Mouse (Mus musculus) embryonic fibroblast, embryonic 13.5 days (primary cell): ENCODE data around the gene Ccdc146. TPM values are rescaled to one million over a fixed set of nuclear protein-coding genes. Genes with fewer than 3 reads are reported as not detected.

Experiments
- H3K27ac ChIP-seq: 2 replicates; pipeline ENCODE4 v1.5.1; 2012; ENCODE audit warnings: low read length, control low read depth, inconsistent platforms; ENCODE audit not compliant: insufficient read depth
- H3K4me1 ChIP-seq: 2 replicates; pipeline ENCODE4 v1.6.1; 2011; ENCODE audit warnings: low read length; ENCODE audit not compliant: control insufficient read depth, insufficient read depth
- H3K4me3 ChIP-seq: 2 replicates; pipeline ENCODE4 v1.5.1; 2011; ENCODE audit warnings: mild to moderate bottlenecking, control low read depth, low read length; ENCODE audit not compliant: insufficient read depth
- CTCF ChIP-seq: IDR thresholded peaks from 2 replicates; pipeline ENCODE4 v1.5.1; 2011; ENCODE audit warnings: mild to moderate bottlenecking, control low read depth, low read length, moderate library complexity, borderline replicate concordance; ENCODE audit not compliant: insufficient read depth
- POLR2A ChIP-seq: IDR thresholded peaks from 2 replicates; pipeline ENCODE4 v1.6.1; 2011; ENCODE audit warnings: low read depth, mild to moderate bottlenecking, control low read depth, low read length, moderate library complexity
- polyA plus RNA-seq: library from polyadenylated mRNA; stranded (reverse); fragments of >200 nt; gene quantifications from 2 replicates; pipeline ENCODE4 v1.2.4, GENCODE M21; 2011; ENCODE audit warnings: low read depth; ENCODE audit not compliant: missing spikeins, insufficient read length

Gene Ccdc146
- polyA plus RNA-seq, result not detected in 2 replicates

DNA sequence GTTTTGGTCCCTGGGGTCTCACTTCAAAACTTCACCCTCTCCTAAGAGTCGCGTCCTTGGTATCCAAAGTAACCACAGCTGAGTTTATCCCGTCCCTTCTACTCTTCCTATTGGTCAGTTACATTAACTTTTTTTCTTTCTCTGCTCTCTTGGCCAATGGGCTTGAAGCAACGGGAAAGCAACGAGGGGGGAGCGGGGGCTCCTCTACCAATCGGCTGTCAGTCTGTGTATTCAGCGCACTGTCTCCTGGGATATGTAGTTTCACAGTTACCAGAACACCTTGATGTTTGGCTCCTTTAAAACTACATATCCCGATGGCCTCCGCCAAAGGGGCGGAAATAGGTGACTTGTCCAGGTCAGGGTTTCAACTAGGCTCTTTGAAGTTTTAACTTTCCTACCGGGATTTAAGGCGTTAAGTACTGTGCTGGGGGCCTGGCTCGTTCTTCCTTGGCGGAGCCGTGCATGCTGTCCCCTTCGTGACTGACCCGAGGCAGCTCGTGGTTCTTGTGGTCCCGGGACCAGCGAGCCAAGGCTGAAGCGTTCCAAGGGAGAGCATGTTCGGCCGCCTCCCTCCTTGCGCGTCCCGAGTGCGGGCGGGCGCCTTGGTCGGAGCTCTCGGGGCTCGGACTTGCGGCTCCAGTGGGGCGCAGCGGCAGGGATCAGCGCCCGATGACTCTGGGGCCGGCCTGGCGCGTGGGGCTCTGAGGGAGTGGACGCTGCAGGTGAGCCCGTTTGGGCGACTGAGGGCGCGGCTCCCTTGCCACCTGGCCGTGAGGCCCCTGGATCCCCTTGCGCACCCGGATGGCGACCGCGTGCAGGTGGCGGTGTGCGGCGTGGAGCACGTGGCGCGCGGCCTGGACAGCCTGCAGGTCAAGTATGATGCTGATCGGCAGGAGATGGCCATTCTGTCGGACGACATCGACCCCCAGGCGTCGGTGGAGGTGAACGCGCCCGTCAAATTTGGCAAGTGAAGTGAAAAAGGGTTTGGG, at the start of gene Ccdc146, which contains the start of gene Fam185a:
Gene Ccdc146 (minus strand): TSS at position 64 of the 989 bp plus-strand sequence.
Gene Fam185a (plus strand): TSS at position 345 of the 989 bp plus-strand sequence.
- H3K27ac ChIP-seq, result no peak within 1 kb of the TSS
- TF ChIP-seq CTCF (no peak), POLR2A (peak; percentile 47; the same call in 1 of the 2 replicates)
- peaks cover 5% of the 10 kb centered on the region for H3K4me1 ChIP-seq
- peak within 1 kb of the TSS; percentile 78 for H3K4me3 ChIP-seq

GRCm38 (mm10) chr5:21468100-21468499, 43.6 kb upstream of the Ccdc146 start:
- Histone ChIP-seq H3K27ac (no peak overlapping the region), H3K4me1 (no peaks in the 10 kb centered on the region), H3K4me3 (no peak overlapping the region)
- no peak for TF ChIP-seq POLR2A
- TF ChIP-seq CTCF, result no peak

- no peaks in the 10 kb centered on the region for H3K4me1 ChIP-seq
- TF ChIP-seq POLR2A, result no peak
- no peak overlapping the region for H3K4me3 ChIP-seq
- H3K27ac ChIP-seq, result no peak overlapping the region
These were observed 42.9 kb upstream of the Ccdc146 start for GRCm38 (mm10) chr5:21467387-21467786.

GRCm38 (mm10) chr5:21440833-21441530, 16.5 kb upstream of the Ccdc146 start:
- Histone ChIP-seq H3K4me1 (peaks cover 9% of the 10 kb centered on the region; the same call in 1 of the 2 replicates), H3K27ac (no peak overlapping the region; the same call in 1 of the 2 replicates), H3K4me3 (no peak overlapping the region)
- TF ChIP-seq CTCF, result no peak
- no peak for TF ChIP-seq POLR2A

DNA sequence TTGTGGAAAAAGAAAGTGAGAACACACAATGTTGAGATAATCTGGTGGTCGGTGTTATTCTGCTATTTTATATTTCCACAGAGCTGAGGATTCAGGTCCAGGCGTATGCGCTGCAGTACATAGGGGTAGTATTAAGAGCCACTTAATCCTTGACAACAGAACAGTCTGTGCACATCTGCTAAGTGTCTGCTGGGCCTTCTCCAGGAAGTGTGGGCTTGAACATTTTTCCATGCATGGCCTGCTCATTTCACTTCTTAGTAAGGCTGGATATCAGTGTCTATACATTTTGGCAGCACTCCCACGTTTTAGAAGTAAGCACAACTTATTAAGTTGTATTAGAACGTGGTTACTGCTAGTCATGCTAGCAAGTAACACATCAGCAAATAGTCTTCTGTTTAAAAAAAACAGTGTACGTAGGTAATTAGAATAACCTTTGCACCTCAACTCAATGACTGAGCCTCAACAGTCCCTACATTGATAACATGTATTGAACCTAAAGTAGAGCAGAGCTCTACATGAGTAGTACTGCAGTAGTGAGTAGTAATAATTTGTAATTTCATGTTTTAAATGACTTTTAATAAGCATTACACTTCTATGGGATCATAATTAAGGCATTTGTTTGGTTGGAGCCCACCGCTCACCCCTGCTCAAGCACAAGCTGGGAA, 15.1 kb upstream of the Ccdc146 start:
- no peak overlapping the region for H3K27ac ChIP-seq
- TF ChIP-seq CTCF (no peak), POLR2A (no peak)

GRCm38 (mm10) chr5:21438428-21438827, 14.0 kb upstream of the Ccdc146 start:
- TF ChIP-seq CTCF (no peak), POLR2A (no peak)
- H3K4me3 ChIP-seq, result no peak overlapping the region
- H3K27ac ChIP-seq, result no peak overlapping the region
- peaks cover 10% of the 10 kb centered on the region; the same call in 1 of the 2 replicates for H3K4me1 ChIP-seq

More for the DNA sequence above, 15.1 kb upstream of the Ccdc146 start:
- H3K4me1 ChIP-seq, result peaks cover 11% of the 10 kb centered on the region; the same call in 1 of the 2 replicates
- no peak overlapping the region for H3K4me3 ChIP-seq

DNA sequence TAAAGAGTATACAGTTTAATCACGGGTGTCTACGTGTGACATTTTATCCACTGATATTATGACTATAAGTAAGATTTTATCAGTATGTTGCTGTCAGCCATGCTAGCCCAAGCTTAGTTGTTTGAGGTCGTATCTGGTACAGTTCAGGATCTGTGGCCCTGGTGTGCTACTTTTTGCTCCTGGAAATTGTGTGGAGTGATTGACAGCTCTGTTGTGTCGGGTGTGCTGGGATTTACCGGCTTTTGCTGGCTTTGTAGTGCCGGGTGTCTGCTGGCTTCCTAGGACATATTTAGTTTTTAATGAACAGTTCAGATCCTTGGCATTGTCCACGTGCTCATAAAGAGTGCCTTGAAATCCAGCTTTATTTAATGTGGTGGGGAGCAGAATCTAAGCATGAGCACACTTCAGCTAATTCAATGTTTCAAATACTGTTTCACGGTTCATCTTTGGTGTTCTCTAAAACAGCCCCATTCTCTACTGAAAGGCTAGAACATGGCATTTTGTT, 12.0 kb upstream of the Ccdc146 start:
- H3K4me3 ChIP-seq, result no peak overlapping the region
- H3K4me1 ChIP-seq, result peaks cover 10% of the 10 kb centered on the region; the same call in 1 of the 2 replicates
- TF ChIP-seq POLR2A (no peak), CTCF (no peak)
- no peak overlapping the region for H3K27ac ChIP-seq

- TF ChIP-seq POLR2A (no peak), CTCF (no peak)
- Histone ChIP-seq H3K27ac (peak overlapping the region; percentile 31), H3K4me1 (peaks cover 6% of the 10 kb centered on the region; the same call in 1 of the 2 replicates), H3K4me3 (no peak overlapping the region)
These were observed 9.9 kb upstream of the Ccdc146 start for GRCm38 (mm10) chr5:21434148-21434929.

GRCm38 (mm10) chr5:21426666-21427065, 2.2 kb upstream of the Ccdc146 start:
- no peak overlapping the region for H3K27ac ChIP-seq
- peak overlapping the region; percentile 78 for H3K4me3 ChIP-seq
- TF ChIP-seq POLR2A, result no peak
- no peak for TF ChIP-seq CTCF
- peaks cover 5% of the 10 kb centered on the region for H3K4me1 ChIP-seq
